Comparison of ENCODE assay signal across 20 mouse cellular contexts in the genomic region with DNA sequence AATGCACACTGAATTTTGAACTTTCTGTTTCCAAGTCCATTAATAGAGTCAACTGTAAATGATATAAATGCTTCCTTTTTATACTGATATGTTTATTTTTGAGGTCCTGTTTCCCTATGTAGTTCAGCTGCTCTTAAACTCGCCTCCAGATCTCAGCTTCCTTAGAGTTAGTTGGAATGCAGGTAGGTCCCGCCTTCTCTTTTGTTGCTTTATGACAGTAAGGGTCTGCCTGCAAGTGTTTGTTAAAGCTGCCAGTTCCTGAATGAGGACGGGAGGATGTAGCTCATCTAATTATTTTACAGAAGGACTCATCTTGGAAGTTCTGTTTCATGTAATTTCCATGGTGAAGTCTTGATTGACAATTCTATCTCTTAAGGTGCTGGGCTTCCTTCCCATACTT. TPM values are rescaled to one million over a fixed set of nuclear protein-coding genes. Genes with fewer than 3 reads are reported as not detected.
DNase-seq lines count a peak whose midpoint lies in the region; ATAC-seq lines count a peak whose summit lies in the region.
"Had no signal": no experiment of that assay in that cellular context is flagged by ENCODE, and none has a peak within 500 bp of the region (broad histone marks: within the 10 kb centered on the region; RNA-seq: fewer than 3 reads in every experiment).

No protein-coding gene starts in this region.

- no peaks in the 10 kb centered on the region for H3K36me3 ChIP-seq in heart, embryonic 15.5 days
- no peaks in the 10 kb centered on the region for H3K36me3 ChIP-seq in embryonic facial prominence, embryonic 10.5 days (replicated peaks)
- H3K36me3 ChIP-seq in intestine, embryonic 16.5 days (ENCODE audit: control insufficient read depth, insufficient read depth, low read length): no peaks in the 10 kb centered on the region
- H3K36me3 ChIP-seq: lung, embryonic 15.5 days; midbrain, embryonic 13.5 days had no signal

- peak overlapping the region; percentile 8; the same call in 1 of the 2 replicates for H3K4me2 ChIP-seq in heart, embryonic 15.5 days
- peak overlapping the region; percentile 39 for H3K4me2 ChIP-seq in intestine, embryonic 16.5 days (ENCODE audit: low read depth, low read length)
- H3K4me2 ChIP-seq: lung, embryonic 15.5 days; midbrain, embryonic 13.5 days had no signal

- no peak overlapping the region for H3K27ac ChIP-seq in heart, embryonic 15.5 days
- H3K27ac ChIP-seq in embryonic facial prominence, embryonic 10.5 days (replicated peaks): peak overlapping the region; percentile 32; the same call in 1 of the 2 replicates
- H3K27ac ChIP-seq in intestine, embryonic 16.5 days (ENCODE audit: low read length): peak overlapping the region; percentile 73
- H3K27ac ChIP-seq: hindbrain, postnatal 0 days; kidney, postnatal 0 days; lung, embryonic 15.5 days; midbrain, embryonic 13.5 days had no signal

- no peaks in the 10 kb centered on the region for H3K9me3 ChIP-seq in heart, embryonic 15.5 days (replicated peaks)
- H3K9me3 ChIP-seq in embryonic facial prominence, embryonic 10.5 days: no peaks in the 10 kb centered on the region
- H3K9me3 ChIP-seq in intestine, embryonic 16.5 days (ENCODE audit: control insufficient read depth, low read length): no peaks in the 10 kb centered on the region
- H3K9me3 ChIP-seq: lung, embryonic 15.5 days; midbrain, embryonic 13.5 days had no signal

- H3K9ac ChIP-seq in heart, embryonic 15.5 days: no peak overlapping the region
- no peak overlapping the region for H3K9ac ChIP-seq in intestine, embryonic 16.5 days (ENCODE audit: low read depth, low read length)
- H3K9ac ChIP-seq: lung, embryonic 15.5 days; midbrain, embryonic 13.5 days had no signal

- no peaks in the 10 kb centered on the region for H3K27me3 ChIP-seq in heart, embryonic 15.5 days
- no peaks in the 10 kb centered on the region for H3K27me3 ChIP-seq in embryonic facial prominence, embryonic 10.5 days (replicated peaks; ENCODE audit: low read depth, poor library complexity, severe bottlenecking)
- H3K27me3 ChIP-seq in intestine, embryonic 16.5 days (replicated peaks; ENCODE audit: control insufficient read depth, insufficient read depth, low read length): no peaks in the 10 kb centered on the region
- H3K27me3 ChIP-seq: lung, embryonic 15.5 days; midbrain, embryonic 13.5 days had no signal

- no peak overlapping the region for H3K4me3 ChIP-seq in heart, embryonic 15.5 days
- no peak overlapping the region for H3K4me3 ChIP-seq in embryonic facial prominence, embryonic 10.5 days
- 0 out of 2 replicates have a peak overlapping the region, but pooled peaks have one; percentile 12 for H3K4me3 ChIP-seq in intestine, embryonic 16.5 days (ENCODE audit: low read length)
- H3K4me3 ChIP-seq: lung, embryonic 15.5 days; midbrain, embryonic 13.5 days had no signal

- 30% methylated on average over 3 of the region's 3 CpGs for whole genome bisulfite sequencing in heart, embryonic 15.5 days
- 50% methylated on average over 3 of the region's 3 CpGs for WGBS in embryonic facial prominence, embryonic 10.5 days
- WGBS in intestine, embryonic 16.5 days: 13% methylated on average over 3 of the region's 3 CpGs

- DNase-seq in heart, adult 9 months (ENCODE audit: low spot score in 2 of 2): no peak
- peak; percentile 6 for DNase-seq in ES-CJ7 (ENCODE audit: low read depth, low spot score)
- no peak for DNase-seq in embryonic facial prominence, embryonic 10.5 days (ENCODE audit: low spot score)
- no peak for DNase-seq in cerebellum, postnatal 10 days
- DNase-seq in layer of hippocampus, adult 9-11 months: no peak
- DNase-seq: cerebellum, adult 11 months; cerebellum, postnatal 14 days; layer of hippocampus, postnatal 36 days; thymus, postnatal 4 days had no signal

- no peak for ATAC-seq in heart, embryonic 15.5 days (replicated peaks; ENCODE audit: insufficient number of reproducible peaks, insufficient read depth, low FRiP score, low read depth)
- peak; percentile 82 for ATAC-seq in intestine, embryonic 16.5 days
- ATAC-seq: forebrain, embryonic 14.5 days; hindbrain, postnatal 0 days; midbrain, embryonic 13.5 days had no signal

- peaks cover 6% of the 10 kb centered on the region for H3K4me1 ChIP-seq in heart, embryonic 15.5 days (replicated peaks)
- H3K4me1 ChIP-seq in embryonic facial prominence, embryonic 10.5 days: peaks cover 14% of the 10 kb centered on the region
- peaks cover 4% of the 10 kb centered on the region; the same call in 1 of the 2 replicates for H3K4me1 ChIP-seq in intestine, embryonic 16.5 days (ENCODE audit: control insufficient read depth, insufficient read depth, low read length)
- H3K4me1 ChIP-seq: lung, embryonic 15.5 days; midbrain, embryonic 13.5 days had no signal

RNA-seq across cellular contexts. Expression of a gene that starts 25.6 kb away (rescaled TPM):
- not detected in 2 replicates for polyA plus RNA-seq in heart, embryonic 15.5 days (2015; fragmentation: Nextera tagmentation; extraction: Ambion mirVana)
- 0.15 and 0.27 TPM in 2 replicates for polyA plus RNA-seq in embryonic facial prominence, embryonic 10.5 days (2016; fragmentation: Nextera tagmentation; extraction: Ambion mirVana)
- 0.20 and 0.33 TPM in 2 replicates for polyA plus RNA-seq in intestine, embryonic 16.5 days (2015; fragmentation: Nextera tagmentation; extraction: Ambion mirVana)
- polyA plus RNA-seq: forebrain, embryonic 14.5 days; heart, embryonic 16.5 days; hindbrain, embryonic 11.5 days; lung, embryonic 15.5 days; stomach, embryonic 14.5 days; testis, adult 2 months had no signal
